Mouse (Mus musculus): ENCODE results near the gene Ifna9. TPM values are rescaled to one million over a fixed set of nuclear protein-coding genes. Genes with fewer than 3 reads are reported as not detected.
"Not testable (repeated sequence)": the region's sequence is repeated elsewhere in the genome, so short reads cannot be mapped to it uniquely, and the experiment has no call there.

Gene Ifna9
- not detected in 2 replicates for polyA plus RNA-seq (2012; rRNA removed)

DNA sequence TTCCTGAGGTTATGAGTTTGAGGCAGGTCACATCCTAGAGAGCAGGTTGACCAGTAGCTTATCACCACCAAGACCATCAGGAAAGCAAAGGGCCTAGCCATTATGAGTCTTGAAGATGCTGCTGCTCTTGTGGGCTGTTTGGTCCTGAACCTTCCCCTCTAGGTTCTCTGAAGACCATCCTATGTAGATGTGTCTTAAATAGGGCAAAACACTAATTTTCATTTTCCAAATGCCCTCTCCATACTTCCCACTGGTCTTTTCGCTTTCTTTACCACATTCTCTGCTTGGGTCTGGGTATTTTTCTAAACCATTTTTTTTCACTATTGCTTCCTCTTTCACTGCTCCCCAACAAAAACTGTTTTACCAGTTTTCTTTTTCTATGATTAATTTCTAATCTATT is at the start of gene Ifna9:
Gene Ifna9 (minus strand): TSS at position 101 of the 400 bp plus-strand sequence.
- no peak for DNase-seq (ENCODE audit: extremely low spot score in 1 of 2, low spot score in 1 of 2)

DNA sequence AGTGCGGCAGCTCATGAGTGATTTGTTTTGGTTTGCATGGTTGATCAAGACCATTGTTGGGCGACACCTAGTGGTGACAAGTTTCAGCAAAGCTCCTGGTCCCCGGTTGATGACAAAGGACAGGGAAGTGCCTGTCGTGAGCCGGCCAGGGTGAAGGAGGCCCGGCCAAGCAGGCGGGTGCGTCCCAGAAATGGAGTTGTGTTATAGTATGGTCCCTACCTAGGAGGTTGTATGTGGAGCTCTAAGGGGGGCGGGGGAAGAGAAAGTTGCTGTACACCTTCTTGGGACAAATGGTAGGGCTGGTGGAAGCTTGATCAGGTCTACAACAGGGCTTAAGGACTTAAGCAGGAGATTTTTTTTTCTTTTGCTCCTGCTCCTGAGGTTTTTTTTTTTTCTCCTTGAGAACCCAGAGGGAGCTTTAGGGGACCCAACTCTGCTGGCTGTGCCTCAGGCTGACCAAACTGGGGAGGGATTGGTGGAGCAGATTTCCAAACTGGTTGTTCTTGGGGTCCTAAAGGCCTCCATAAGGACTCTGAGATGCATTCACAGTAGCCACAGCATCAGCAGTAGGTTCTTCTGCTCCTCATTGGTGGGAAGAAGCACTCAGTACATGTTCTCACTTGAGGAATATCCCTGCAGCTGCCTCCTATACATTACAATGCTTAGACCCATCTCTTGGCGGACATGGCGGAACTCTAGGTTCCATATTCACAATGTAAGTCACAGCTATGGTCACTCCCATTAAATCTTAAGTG is 49.1 kb upstream of the Ifna9 start:
- DNase-seq (ENCODE audit: extremely low spot score in 1 of 2, low spot score in 1 of 2) = peak; percentile 22 to 93

DNA sequence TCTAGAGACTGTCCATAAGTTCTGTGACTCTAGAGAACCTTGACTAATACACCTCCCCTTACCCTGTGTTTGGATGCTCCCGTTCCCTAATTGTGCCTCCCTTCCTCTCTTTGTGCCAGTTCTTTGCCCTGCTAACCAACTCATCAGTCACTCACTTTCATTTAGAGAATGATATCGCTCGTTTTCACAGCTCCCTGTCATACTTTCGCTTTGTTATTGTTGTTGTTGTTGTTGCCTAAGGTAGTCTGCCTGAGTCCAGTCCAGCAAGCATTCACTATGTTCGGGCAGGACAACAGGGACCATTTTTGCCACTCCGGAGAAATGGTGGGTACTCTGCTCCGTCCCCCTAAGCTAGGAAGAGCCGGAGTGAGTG is 48.5 kb upstream of the Ifna9 start:
- no peak for DNase-seq (ENCODE audit: extremely low spot score in 1 of 2, low spot score in 1 of 2)

GRCm38 (mm10) chr4:88634311-88634710 is 42.1 kb upstream of the Ifna9 start, which contains the start of gene C87499:
TSS of gene C87499 (minus strand) at chr4:88634411.
- DNase-seq (ENCODE audit: extremely low spot score in 1 of 2, low spot score in 1 of 2) = no peak

DNA sequence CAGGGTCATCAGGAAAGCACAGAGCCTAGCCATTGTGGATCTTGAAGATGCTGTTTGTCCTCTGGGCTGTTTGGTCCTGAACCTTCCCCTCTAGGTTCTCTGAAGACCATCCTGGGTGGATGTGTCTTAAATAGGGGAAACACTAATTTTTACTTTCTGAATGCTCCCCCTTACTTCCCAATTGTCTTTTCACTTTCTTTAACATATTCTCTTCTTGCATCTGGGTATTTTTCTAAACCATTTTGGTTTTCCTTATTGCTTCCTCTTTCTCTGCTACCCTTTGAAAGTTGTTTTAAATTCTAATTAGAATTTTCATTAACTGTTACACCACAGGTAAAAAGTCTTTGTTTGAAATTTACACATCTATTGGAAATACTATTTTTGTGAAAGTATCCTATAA is 11.1 kb upstream of the Ifna9 start, which contains the start of gene Ifna12:
Gene Ifna12 (minus strand): TSS at position 101 of the 400 bp plus-strand sequence.
- DNase-seq (ENCODE audit: extremely low spot score in 1 of 2, low spot score in 1 of 2) = no peak

GRCm38 (mm10) chr4:88571698-88572097 is 20.5 kb downstream of the Ifna9 start, which contains the start of gene Ifna14:
TSS of gene Ifna14 (minus strand) at chr4:88571798.
- DNase-seq (ENCODE audit: extremely low spot score in 1 of 2, low spot score in 1 of 2) = no peak

DNA sequence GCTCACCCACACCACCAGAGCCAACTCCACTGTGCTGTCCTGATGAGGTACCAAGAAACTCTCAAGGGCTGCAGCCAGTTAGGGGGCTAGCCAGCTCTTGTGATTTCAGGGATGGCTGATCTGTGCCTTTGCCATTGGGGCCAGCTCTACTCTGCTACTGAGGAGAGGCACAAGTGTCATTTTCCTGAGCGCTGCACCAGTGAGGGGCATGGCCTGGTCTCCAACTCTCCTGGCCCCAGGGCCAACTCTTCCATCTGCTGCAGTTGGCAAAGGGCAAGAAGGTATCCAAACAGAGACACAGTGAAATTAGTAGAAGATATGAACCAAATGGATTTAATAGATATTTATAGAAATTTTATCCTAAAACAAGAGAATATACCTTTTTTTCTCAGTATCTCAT is 30.4 kb downstream of the Ifna9 start:
- no peak for DNase-seq (ENCODE audit: extremely low spot score in 1 of 2, low spot score in 1 of 2)

- DNase-seq (ENCODE audit: extremely low spot score in 1 of 2, low spot score in 1 of 2) = not testable (repeated sequence)
Measured at GRCm38 (mm10) chr4:88558145-88558544, 34.0 kb downstream of the Ifna9 start, which contains the start of gene Ifna15. TSS of gene Ifna15 (minus strand) at chr4:88558245.

DNA sequence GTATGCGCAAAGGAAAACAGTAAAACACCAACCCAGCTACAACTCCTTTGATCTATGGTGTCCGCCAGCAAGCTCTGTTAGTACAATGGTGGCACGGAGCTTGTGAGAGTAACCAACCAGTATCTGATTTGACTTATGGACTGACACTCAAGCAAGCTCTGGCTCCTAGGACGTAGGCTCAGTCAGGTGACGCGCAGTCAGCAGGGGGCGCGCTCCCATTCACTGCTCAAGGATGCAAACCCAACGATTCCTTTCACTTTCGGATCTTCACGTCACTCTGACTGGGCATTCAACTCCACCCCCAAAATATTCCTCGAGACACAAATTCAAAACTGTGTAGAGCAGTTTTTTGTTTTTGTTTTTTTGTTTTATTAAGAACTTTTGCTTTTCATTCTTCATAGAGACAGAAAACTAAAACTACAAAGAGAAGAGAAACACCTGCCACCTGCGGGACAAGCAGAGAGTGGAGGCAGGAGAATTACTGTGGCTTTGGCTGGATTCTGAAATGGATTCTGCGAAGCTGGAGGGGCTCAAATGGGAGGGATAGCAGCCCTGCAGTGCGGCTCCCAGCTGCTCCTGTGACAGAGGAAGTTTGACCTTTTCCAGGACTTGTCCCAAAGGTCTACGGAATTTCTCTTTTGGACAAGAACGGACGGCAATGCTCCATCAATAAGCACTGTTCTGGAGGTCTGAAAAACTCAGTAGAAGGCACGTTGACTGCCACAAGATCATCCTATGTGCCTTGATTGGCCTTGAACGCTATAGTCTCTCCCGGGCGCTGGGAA is 41.8 kb downstream of the Ifna9 start:
- DNase-seq (ENCODE audit: extremely low spot score in 1 of 2, low spot score in 1 of 2) = peak; percentile 28 to 74

- DNase-seq (ENCODE audit: extremely low spot score in 1 of 2, low spot score in 1 of 2) = no peak
Measured at GRCm38 (mm10) chr4:88547986-88548385, 44.2 kb downstream of the Ifna9 start.

GRCm38 (mm10) chr4:88543649-88544234 is 48.4 kb downstream of the Ifna9 start:
- peak; percentile 20 to 89 for DNase-seq (ENCODE audit: extremely low spot score in 1 of 2, low spot score in 1 of 2)

Other genes with a start within 250 kb of the Ifna9 start
- gene Hacd4, start 153.5 kb downstream of the Ifna9 start, polyA plus RNA-seq (2012; rRNA removed) = 1.2 and 1.8 TPM in 2 replicates
- not detected in 2 replicates for gene Ifnb1, start 69.6 kb downstream of the Ifna9 start, polyA plus RNA-seq (2012; rRNA removed)
- not detected in 2 replicates for gene Ifna15, start 34.1 kb downstream of the Ifna9 start, polyA plus RNA-seq (2012; rRNA removed)
- not detected in 2 replicates for gene Ifna14, start 20.6 kb downstream of the Ifna9 start, polyA plus RNA-seq (2012; rRNA removed)
- not detected in 2 replicates for gene Ifna12, start 11.0 kb upstream of the Ifna9 start, polyA plus RNA-seq (2012; rRNA removed)
- gene C87499, start 42.0 kb upstream of the Ifna9 start, polyA plus RNA-seq (2012; rRNA removed) = not detected in 2 replicates
- not detected in 2 replicates for gene Ifna13, start 52.1 kb upstream of the Ifna9 start, polyA plus RNA-seq (2012; rRNA removed)
- gene Ifna16, start 84.5 kb upstream of the Ifna9 start, polyA plus RNA-seq (2012; rRNA removed) = not detected in 2 replicates
- gene Ifna2, start 91.5 kb upstream of the Ifna9 start, polyA plus RNA-seq (2012; rRNA removed) = not detected in 2 replicates
- gene Ifnab, start 99.0 kb upstream of the Ifna9 start, polyA plus RNA-seq (2012; rRNA removed) = not detected in 2 replicates
- 0.80 and 1.0 TPM in 2 replicates for gene Gm26566, start 129.4 kb upstream of the Ifna9 start, polyA plus RNA-seq (2012; rRNA removed)
- gene Klhl9, start 130.1 kb upstream of the Ifna9 start, polyA plus RNA-seq (2012; rRNA removed) = 43.0 and 47.0 TPM in 2 replicates
- gene Gm13271, start 162.5 kb upstream of the Ifna9 start, polyA plus RNA-seq (2012; rRNA removed) = not detected in 2 replicates
- not detected in 2 replicates for gene Gm13283, start 167.7 kb upstream of the Ifna9 start, polyA plus RNA-seq (2012; rRNA removed)
- not detected in 2 replicates for gene Gm13290, start 181.4 kb upstream of the Ifna9 start, polyA plus RNA-seq (2012; rRNA removed)
- gene Gm13289, start 184.5 kb upstream of the Ifna9 start, polyA plus RNA-seq (2012; rRNA removed) = not detected in 2 replicates
- not detected in 2 replicates for gene Gm13272, start 187.5 kb upstream of the Ifna9 start, polyA plus RNA-seq (2012; rRNA removed)
- not detected in 2 replicates for gene Ifnz, start 189.7 kb upstream of the Ifna9 start, polyA plus RNA-seq (2012; rRNA removed)
- not detected in 2 replicates for gene Gm13276, start 193.3 kb upstream of the Ifna9 start, polyA plus RNA-seq (2012; rRNA removed)
- not detected in 2 replicates for gene Gm13277, start 196.2 kb upstream of the Ifna9 start, polyA plus RNA-seq (2012; rRNA removed)
- gene Gm13278, start 199.2 kb upstream of the Ifna9 start, polyA plus RNA-seq (2012; rRNA removed) = not detected in 2 replicates
- not detected in 2 replicates for gene Gm13275, start 202.1 kb upstream of the Ifna9 start, polyA plus RNA-seq (2012; rRNA removed)
- not detected in 2 replicates for gene Gm13279, start 205.0 kb upstream of the Ifna9 start, polyA plus RNA-seq (2012; rRNA removed)
- not detected in 2 replicates for gene Gm13285, start 207.3 kb upstream of the Ifna9 start, polyA plus RNA-seq (2012; rRNA removed)
- gene Gm13287, start 210.9 kb upstream of the Ifna9 start, polyA plus RNA-seq (2012; rRNA removed) = not detected in 2 replicates
- gene Gm13288, start 213.1 kb upstream of the Ifna9 start, polyA plus RNA-seq (2012; rRNA removed) = not detected in 2 replicates
- not detected in 2 replicates for gene Ifna7, start 223.8 kb upstream of the Ifna9 start, polyA plus RNA-seq (2012; rRNA removed)
- gene Ifna11, start 227.6 kb upstream of the Ifna9 start, polyA plus RNA-seq (2012; rRNA removed) = not detected in 2 replicates
- not detected in 2 replicates for gene Ifna6, start 235.0 kb upstream of the Ifna9 start, polyA plus RNA-seq (2012; rRNA removed)
- gene Ifna5, start 243.1 kb upstream of the Ifna9 start, polyA plus RNA-seq (2012; rRNA removed) = not detected in 2 replicates
- not detected in 2 replicates for gene Ifna4, start 249.5 kb upstream of the Ifna9 start, polyA plus RNA-seq (2012; rRNA removed)

Measured in frontal cortex, adult 2 months (tissue).